In genomic region chr16:87917897-87918296, GRCm38 (mm10) we compare ENCODE assay signal across 24 mouse cellular contexts.
DNase-seq lines count a peak whose midpoint lies in the region; ATAC-seq and TF ChIP-seq lines count a peak whose summit lies in the region.
"Had no signal": no experiment of that assay in that cellular context is flagged by ENCODE, and none has a peak within 500 bp of the region (broad histone marks: within the 10 kb centered on the region; RNA-seq: fewer than 3 reads in every experiment).

No protein-coding gene starts in this region.

- peak overlapping the region; percentile 73; the same call in 1 of the 2 replicates for H3K27ac ChIP-seq in forebrain, postnatal 0 days (ENCODE audit: low read depth, low read length)
- H3K27ac ChIP-seq in forebrain, embryonic 12.5 days = no peak overlapping the region
- H3K27ac ChIP-seq in midbrain, embryonic 14.5 days (replicated peaks; ENCODE audit: low read depth, low read length) = 0 out of 2 replicates have a peak overlapping the region, but pooled peaks have one; percentile 69
- no peak overlapping the region for H3K27ac ChIP-seq in midbrain, embryonic 16.5 days (ENCODE audit: low read length)
- H3K27ac ChIP-seq in embryonic fibroblast, embryonic 13.5 days (ENCODE audit: insufficient read depth, low read length) = peak overlapping the region; percentile 99
- H3K27ac ChIP-seq: gastrocnemius, adult 2 months; lung, embryonic 15.5 days had no signal

- H3K9ac ChIP-seq in forebrain, postnatal 0 days = no peak overlapping the region
- H3K9ac ChIP-seq in forebrain, embryonic 12.5 days = no peak overlapping the region
- no peak overlapping the region for H3K9ac ChIP-seq in midbrain, embryonic 14.5 days (replicated peaks; ENCODE audit: low read length)
- H3K9ac ChIP-seq in midbrain, embryonic 16.5 days (ENCODE audit: low read depth, low read length) = no peak overlapping the region
- H3K9ac ChIP-seq: hindbrain, embryonic 14.5 days; kidney, embryonic 15.5 days; limb, embryonic 13.5 days; lung, embryonic 15.5 days had no signal

- no peak for ATAC-seq in forebrain, postnatal 0 days
- ATAC-seq in forebrain, embryonic 12.5 days (ENCODE audit: low FRiP score) = no peak
- no peak for ATAC-seq in midbrain, embryonic 14.5 days (ENCODE audit: low FRiP score, low TSS enrichment)
- no peak for ATAC-seq in midbrain, embryonic 16.5 days

- peaks cover 9% of the 10 kb centered on the region for H3K4me1 ChIP-seq in forebrain, postnatal 0 days (ENCODE audit: insufficient read depth)
- peaks cover 20% of the 10 kb centered on the region for H3K4me1 ChIP-seq in forebrain, embryonic 12.5 days
- H3K4me1 ChIP-seq in midbrain, embryonic 14.5 days (ENCODE audit: control insufficient read depth, insufficient read depth, low read length) = peaks cover 19% of the 10 kb centered on the region
- H3K4me1 ChIP-seq in midbrain, embryonic 16.5 days (ENCODE audit: control insufficient read depth, insufficient read depth, low read length) = peaks cover 15% of the 10 kb centered on the region
- H3K4me1 ChIP-seq in embryonic fibroblast, embryonic 13.5 days (ENCODE audit: control insufficient read depth, insufficient read depth, low read length) = peaks cover 18% of the 10 kb centered on the region

- no peak for TF ChIP-seq CTCF in forebrain, postnatal 0 days (IDR thresholded peaks at IDR 0.05; ENCODE audit: low read depth)
- no peak for TF ChIP-seq CTCF in embryonic fibroblast, embryonic 13.5 days (IDR thresholded peaks at IDR 0.05; ENCODE audit: borderline replicate concordance, insufficient read depth, low read length)

- no peak overlapping the region for H3K4me2 ChIP-seq in forebrain, postnatal 0 days (ENCODE audit: low read depth)
- no peak overlapping the region for H3K4me2 ChIP-seq in forebrain, embryonic 12.5 days
- H3K4me2 ChIP-seq in midbrain, embryonic 14.5 days (ENCODE audit: low read length) = no peak overlapping the region
- H3K4me2 ChIP-seq in midbrain, embryonic 16.5 days (ENCODE audit: low read length) = no peak overlapping the region
- H3K4me2 ChIP-seq: heart, embryonic 11.5 days; hindbrain, embryonic 14.5 days; kidney, embryonic 15.5 days; limb, embryonic 13.5 days; liver, embryonic 11.5 days; lung, embryonic 15.5 days had no signal

- no peak for TF ChIP-seq POLR2A in embryonic fibroblast, embryonic 13.5 days (IDR thresholded peaks at IDR 0.05; ENCODE audit: low read depth, low read length)

- H3K27me3 ChIP-seq in forebrain, postnatal 0 days (ENCODE audit: insufficient read depth, low read length) = no peaks in the 10 kb centered on the region; the same call in 1 of the 2 replicates
- H3K27me3 ChIP-seq in forebrain, embryonic 12.5 days = no peaks in the 10 kb centered on the region
- H3K27me3 ChIP-seq in midbrain, embryonic 14.5 days (ENCODE audit: control insufficient read depth, insufficient read depth, low read length) = no peaks in the 10 kb centered on the region
- no peaks in the 10 kb centered on the region for H3K27me3 ChIP-seq in midbrain, embryonic 16.5 days (ENCODE audit: control insufficient read depth, insufficient read depth, low read depth, low read length)
- H3K27me3 ChIP-seq: kidney, embryonic 15.5 days; limb, embryonic 13.5 days; lung, embryonic 15.5 days; Patski had no signal

- H3K4me3 ChIP-seq in forebrain, postnatal 0 days (ENCODE audit: low read depth, low read length) = no peak overlapping the region
- H3K4me3 ChIP-seq in forebrain, embryonic 12.5 days (replicated peaks) = no peak overlapping the region
- no peak overlapping the region for H3K4me3 ChIP-seq in midbrain, embryonic 14.5 days (replicated peaks; ENCODE audit: low read depth, low read length)
- H3K4me3 ChIP-seq in midbrain, embryonic 16.5 days (ENCODE audit: low read depth, low read length) = no peak overlapping the region
- no peak overlapping the region for H3K4me3 ChIP-seq in embryonic fibroblast, embryonic 13.5 days (ENCODE audit: insufficient read depth, low read length)
- H3K4me3 ChIP-seq: gastrocnemius, adult 2 months; kidney, embryonic 15.5 days; limb, embryonic 13.5 days; lung, embryonic 15.5 days had no signal

- H3K36me3 ChIP-seq in forebrain, postnatal 0 days (ENCODE audit: insufficient read depth) = no peaks in the 10 kb centered on the region
- no peaks in the 10 kb centered on the region for H3K36me3 ChIP-seq in forebrain, embryonic 12.5 days (replicated peaks)
- H3K36me3 ChIP-seq in midbrain, embryonic 14.5 days (ENCODE audit: control insufficient read depth, insufficient read depth, low read length) = no peaks in the 10 kb centered on the region
- no peaks in the 10 kb centered on the region for H3K36me3 ChIP-seq in midbrain, embryonic 16.5 days (ENCODE audit: control insufficient read depth, insufficient read depth, low read length)
- H3K36me3 ChIP-seq: kidney, embryonic 15.5 days; limb, embryonic 13.5 days; lung, embryonic 15.5 days had no signal

- H3K9me3 ChIP-seq in forebrain, postnatal 0 days (ENCODE audit: low read length) = no peaks in the 10 kb centered on the region
- no peaks in the 10 kb centered on the region for H3K9me3 ChIP-seq in forebrain, embryonic 12.5 days
- no peaks in the 10 kb centered on the region for H3K9me3 ChIP-seq in midbrain, embryonic 14.5 days (ENCODE audit: control insufficient read depth, low read length)
- no peaks in the 10 kb centered on the region for H3K9me3 ChIP-seq in midbrain, embryonic 16.5 days (replicated peaks; ENCODE audit: control insufficient read depth, low read length, poor library complexity, severe bottlenecking)
- H3K9me3 ChIP-seq: kidney, embryonic 15.5 days; limb, embryonic 13.5 days; lung, embryonic 15.5 days had no signal

- DNase-seq in embryo, embryonic 10.5 days (ENCODE audit: low spot score) = peak; percentile 14
- DNase-seq in embryo, embryonic 9.5 days (ENCODE audit: extremely low spot score) = no peak
- no peak for DNase-seq in forebrain, postnatal 0 days
- DNase-seq in midbrain, embryonic 14.5 days = no peak
- DNase-seq: adrenal gland, postnatal 10 days; cerebellum, adult 9-10 months; gastrocnemius, adult 2 months; gastrocnemius, postnatal 36 days; heart, adult 18-20 months; heart, postnatal 36 days; kidney, adult 18-20 months; kidney, postnatal 25 days; right cerebral cortex, postnatal 14 days; thymus, postnatal 4 days had no signal

- WGBS in forebrain, postnatal 0 days = 75% methylated on average over 4 of the region's 4 CpGs
- WGBS in forebrain, embryonic 12.5 days = 83% methylated on average over 4 of the region's 4 CpGs
- whole genome bisulfite sequencing in midbrain, embryonic 14.5 days = 78% methylated on average over 4 of the region's 4 CpGs
- WGBS in midbrain, embryonic 16.5 days = 72% methylated on average over 4 of the region's 4 CpGs

Comparison
In these comparisons a context has a peak if more than half of its experiments do, and no peak if none do; other contexts are left out.
1. H3K27ac ChIP-seq: peak in forebrain, postnatal 0 days (single experiment), midbrain, embryonic 14.5 days (single experiment) and embryonic fibroblast, embryonic 13.5 days (single experiment); none in forebrain, embryonic 12.5 days (single experiment) and midbrain, embryonic 16.5 days (single experiment).